Mouse (Mus musculus): ENCODE measurements at regions not wholly inside any gene's neighbourhood (a gene's known extent, or its start where the extent isn't known, plus 50 kb on each side); places are given as distances from the start of the nearest gene placed in this dataset.

GRCm38 (mm10) chr1:12318029-12318428 lies 904.1 kb downstream of the A830018L16Rik start:
- no peak for DNase-seq (ENCODE audit: low spot score in 2 of 2)

GRCm38 (mm10) chr1:12334186-12334585 lies 920.3 kb downstream of the A830018L16Rik start:
- DNase-seq (ENCODE audit: low spot score in 2 of 2): no peak

- DNase-seq (ENCODE audit: low spot score in 2 of 2): no peak
Measured at GRCm38 (mm10) chr1:12344726-12345438, 931.0 kb downstream of the A830018L16Rik start.

GRCm38 (mm10) chr1:12345439-12345819 lies 931.5 kb downstream of the A830018L16Rik start:
- DNase-seq (ENCODE audit: low spot score in 2 of 2): no peak

- no peak for DNase-seq (ENCODE audit: low spot score in 2 of 2)
Measured at GRCm38 (mm10) chr1:12354531-12354930, 940.6 kb downstream of the A830018L16Rik start.

GRCm38 (mm10) chr1:12367872-12368271 lies 954.0 kb downstream of the A830018L16Rik start:
- no peak for DNase-seq (ENCODE audit: low spot score in 2 of 2)

- DNase-seq (ENCODE audit: low spot score in 2 of 2): no peak
Measured at GRCm38 (mm10) chr1:12372968-12373367, 959.1 kb downstream of the A830018L16Rik start.

GRCm38 (mm10) chr1:12398146-12398884 lies 984.4 kb downstream of the A830018L16Rik start:
- DNase-seq (ENCODE audit: low spot score in 2 of 2): no peak

- DNase-seq (ENCODE audit: low spot score in 2 of 2): peak; percentile 74 to 83
Measured at GRCm38 (mm10) chr1:12405391-12406270, 991.7 kb downstream of the A830018L16Rik start.

- no peak for DNase-seq (ENCODE audit: low spot score in 2 of 2)
Measured at GRCm38 (mm10) chr1:12409738-12410523, 996.0 kb downstream of the A830018L16Rik start.

- no peak for DNase-seq (ENCODE audit: low spot score in 2 of 2)
Measured at GRCm38 (mm10) chr1:12410524-12410886, 996.6 kb downstream of the A830018L16Rik start.

- DNase-seq (ENCODE audit: low spot score in 2 of 2): no peak
Measured at GRCm38 (mm10) chr1:12424510-12424909, 1010.6 kb downstream of the A830018L16Rik start.

- DNase-seq (ENCODE audit: low spot score in 2 of 2): no peak
Measured at GRCm38 (mm10) chr1:12437894-12438293, 1024.0 kb downstream of the A830018L16Rik start.

GRCm38 (mm10) chr1:12466255-12466654 lies 1052.3 kb downstream of the A830018L16Rik start:
- DNase-seq (ENCODE audit: low spot score in 2 of 2): peak in 1 of 2 experiments; percentile 2

- DNase-seq (ENCODE audit: low spot score in 2 of 2): peak; percentile 12 to 24
Measured at GRCm38 (mm10) chr1:12478983-12479763, 1065.3 kb downstream of the A830018L16Rik start.

GRCm38 (mm10) chr1:12500442-12500841 lies 1086.5 kb downstream of the A830018L16Rik start:
- DNase-seq (ENCODE audit: low spot score in 2 of 2): no peak

- DNase-seq (ENCODE audit: low spot score in 2 of 2): peak in 1 of 2 experiments; percentile 10
Measured at GRCm38 (mm10) chr1:12507997-12508396, 1094.1 kb downstream of the A830018L16Rik start.

- no peak for DNase-seq (ENCODE audit: low spot score in 2 of 2)
Measured at GRCm38 (mm10) chr1:12510129-12510816, 1096.4 kb downstream of the A830018L16Rik start.

- DNase-seq (ENCODE audit: low spot score in 2 of 2): no peak
Measured at GRCm38 (mm10) chr1:12519601-12520000, 1105.7 kb downstream of the A830018L16Rik start.

- DNase-seq (ENCODE audit: low spot score in 2 of 2): no peak
Measured at GRCm38 (mm10) chr1:12555859-12556258, 1142.0 kb downstream of the A830018L16Rik start.
